13 mouse cellular contexts compared by ENCODE assay signal in genomic region chr16:37754483-37754882, GRCm38 (mm10). TPM values are rescaled to one million over a fixed set of nuclear protein-coding genes. Genes with fewer than 3 reads are reported as not detected.
A peak's percentile ranks its signal among the peaks of the same experiment; 100 is the strongest.
DNase-seq lines count a peak whose midpoint lies in the region; ATAC-seq lines count a peak whose summit lies in the region.
"Had no signal": no experiment of that assay in that cellular context is flagged by ENCODE, and none has a peak within 500 bp of the region (broad histone marks: within the 10 kb centered on the region; RNA-seq: fewer than 3 reads in every experiment).

No protein-coding gene starts in this region.

- no peak overlapping the region for H3K4me3 ChIP-seq in embryonic facial prominence, embryonic 15.5 days (replicated peaks)
- H3K4me3 ChIP-seq in heart, embryonic 16.5 days (ENCODE audit: low read length), result no peak overlapping the region

- no peaks in the 10 kb centered on the region for H3K27me3 ChIP-seq in embryonic facial prominence, embryonic 15.5 days
- H3K27me3 ChIP-seq in heart, embryonic 16.5 days (ENCODE audit: control insufficient read depth, insufficient read depth, low read length), result no peaks in the 10 kb centered on the region

- no peak for ATAC-seq in embryonic facial prominence, embryonic 15.5 days (ENCODE audit: insufficient number of reproducible peaks, low FRiP score, low TSS enrichment, low read depth)
- peak; percentile 73 for ATAC-seq in heart, embryonic 16.5 days (replicated peaks; ENCODE audit: extremely low read depth, insufficient read depth, low FRiP score)
- ATAC-seq: forebrain, postnatal 0 days; intestine, postnatal 0 days had no signal

- H3K36me3 ChIP-seq in embryonic facial prominence, embryonic 15.5 days, result no peaks in the 10 kb centered on the region
- H3K36me3 ChIP-seq in heart, embryonic 16.5 days (ENCODE audit: control insufficient read depth, insufficient read depth), result no peaks in the 10 kb centered on the region

- WGBS in embryonic facial prominence, embryonic 15.5 days, result 49% methylated on average over 4 of the region's 4 CpGs
- 16% methylated on average over 4 of the region's 4 CpGs for WGBS in heart, embryonic 16.5 days

- H3K4me2 ChIP-seq in embryonic facial prominence, embryonic 15.5 days (replicated peaks), result no peak overlapping the region
- H3K4me2 ChIP-seq in heart, embryonic 16.5 days (ENCODE audit: low read depth, low read length), result no peak overlapping the region

- peaks cover 11% of the 10 kb centered on the region; the same call in 1 of the 2 replicates for H3K4me1 ChIP-seq in embryonic facial prominence, embryonic 15.5 days
- H3K4me1 ChIP-seq in heart, embryonic 16.5 days (ENCODE audit: control insufficient read depth, insufficient read depth, low read length), result peaks cover 37% of the 10 kb centered on the region

- DNase-seq in kidney, adult 11 months, result peak; percentile 28
- no peak for DNase-seq in kidney, adult 18-20 months
- peak; percentile 19 to 60 for DNase-seq in kidney, postnatal 25 days
- DNase-seq in urinary bladder, adult 2 months (ENCODE audit: low spot score), result no peak
- DNase-seq in left cerebral cortex, adult 11 months (ENCODE audit: low spot score), result no peak
- DNase-seq in layer of hippocampus, postnatal 14 days (ENCODE audit: low spot score in 2 of 2), result no peak
- DNase-seq: cerebellum, adult 18-20 months; forebrain, postnatal 0 days; thymus, postnatal 14 days had no signal

- no peaks in the 10 kb centered on the region for H3K9me3 ChIP-seq in embryonic facial prominence, embryonic 15.5 days (replicated peaks)
- no peaks in the 10 kb centered on the region for H3K9me3 ChIP-seq in heart, embryonic 16.5 days (replicated peaks; ENCODE audit: control insufficient read depth, low read length)

- H3K9ac ChIP-seq in embryonic facial prominence, embryonic 15.5 days, result no peak overlapping the region
- H3K9ac ChIP-seq in heart, embryonic 16.5 days (ENCODE audit: low read length), result 0 out of 2 replicates have a peak overlapping the region, but pooled peaks have one; percentile 1
- H3K9ac ChIP-seq: forebrain, postnatal 0 days had no signal

- H3K27ac ChIP-seq in embryonic facial prominence, embryonic 15.5 days (replicated peaks), result peak overlapping the region; percentile 48; the same call in 1 of the 2 replicates
- peak overlapping the region; percentile 83 for H3K27ac ChIP-seq in heart, embryonic 16.5 days (ENCODE audit: low read length)

RNA-seq across cellular contexts. Expression of gene Fstl1, which starts 22.2 kb away (rescaled TPM):
- 725 and 741 TPM in 2 replicates for polyA plus RNA-seq in embryonic facial prominence, embryonic 15.5 days (2015; fragmentation: Nextera tagmentation; extraction: Ambion mirVana)
- polyA plus RNA-seq in heart, embryonic 16.5 days (2015; fragmentation: Nextera tagmentation; extraction: Ambion mirVana), result 420 and 441 TPM in 2 replicates
- 246 and 266 TPM in 2 replicates for polyA plus RNA-seq in urinary bladder, adult 2 months (2012; rRNA removed)
- total RNA-seq in layer of hippocampus, postnatal 14 days (2021), result 10 to 100 TPM; 49.7 to 58.0 TPM
- total RNA-seq: granulocyte monocyte progenitor cell, adult 5-6 weeks had no signal

Comparison
In these comparisons a context has a peak if more than half of its experiments do, and no peak if none do; other contexts are left out.
1. DNase-seq: peak in kidney, adult 11 months (single experiment) and kidney, postnatal 25 days (2 of 2); none in kidney, adult 18-20 months (single experiment), urinary bladder, adult 2 months (single experiment), left cerebral cortex, adult 11 months (single experiment) and layer of hippocampus, postnatal 14 days (0 of 2).